Comparison of ENCODE assay signal across 8 mouse cellular contexts in genomic region chr2:114201574-114201973, GRCm38 (mm10). TPM values are rescaled to one million over a fixed set of nuclear protein-coding genes. Genes with fewer than 3 reads are reported as not detected.
DNase-seq lines count a peak whose midpoint lies in the region; ATAC-seq lines count a peak whose summit lies in the region.

No protein-coding gene starts in this region.

- no peak overlapping the region for H3K27ac ChIP-seq in kidney, embryonic 15.5 days
- H3K27ac ChIP-seq in embryonic facial prominence, embryonic 10.5 days (replicated peaks), result peak overlapping the region; percentile 96
- peak overlapping the region; percentile 81; the same call in 1 of the 2 replicates for H3K27ac ChIP-seq in hindbrain, embryonic 15.5 days (replicated peaks)
- H3K27ac ChIP-seq in midbrain, embryonic 15.5 days, result peak overlapping the region; percentile 68

- H3K36me3 ChIP-seq in kidney, embryonic 15.5 days, result peaks cover 9% of the 10 kb centered on the region
- H3K36me3 ChIP-seq in embryonic facial prominence, embryonic 10.5 days (replicated peaks), result peaks cover 8% of the 10 kb centered on the region
- peaks cover 8% of the 10 kb centered on the region for H3K36me3 ChIP-seq in hindbrain, embryonic 15.5 days
- 0 out of 2 replicates have a peak, but pooled peaks cover under 1% of the 10 kb centered on the region for H3K36me3 ChIP-seq in midbrain, embryonic 15.5 days (replicated peaks)

- peak overlapping the region; percentile 73 for H3K4me2 ChIP-seq in kidney, embryonic 15.5 days
- H3K4me2 ChIP-seq in hindbrain, embryonic 15.5 days, result peak overlapping the region; percentile 84
- peak overlapping the region; percentile 74 for H3K4me2 ChIP-seq in midbrain, embryonic 15.5 days

- no peak for ATAC-seq in kidney, embryonic 15.5 days (replicated peaks; ENCODE audit: low FRiP score)
- ATAC-seq in hindbrain, embryonic 15.5 days (ENCODE audit: low FRiP score, low read depth), result 0 out of 2 replicates have a peak, but pooled peaks have one; percentile 42
- peak; percentile 63 for ATAC-seq in midbrain, embryonic 15.5 days (replicated peaks)

- WGBS in kidney, embryonic 15.5 days, result 40% methylated on average over 4 of the region's 4 CpGs
- WGBS in embryonic facial prominence, embryonic 10.5 days, result 39% methylated on average over 4 of the region's 4 CpGs
- WGBS in hindbrain, embryonic 15.5 days, result 38% methylated on average over 4 of the region's 4 CpGs
- 32% methylated on average over 4 of the region's 4 CpGs for WGBS in midbrain, embryonic 15.5 days

- no peaks in the 10 kb centered on the region for H3K27me3 ChIP-seq in kidney, embryonic 15.5 days
- H3K27me3 ChIP-seq in embryonic facial prominence, embryonic 10.5 days (replicated peaks; ENCODE audit: low read depth, poor library complexity, severe bottlenecking), result no peaks in the 10 kb centered on the region
- no peaks in the 10 kb centered on the region for H3K27me3 ChIP-seq in hindbrain, embryonic 15.5 days
- H3K27me3 ChIP-seq in midbrain, embryonic 15.5 days (replicated peaks), result no peaks in the 10 kb centered on the region

- H3K4me3 ChIP-seq in kidney, embryonic 15.5 days (replicated peaks), result peak overlapping the region; percentile 73
- H3K4me3 ChIP-seq in embryonic facial prominence, embryonic 10.5 days, result peak overlapping the region; percentile 88
- peak overlapping the region; percentile 95 for H3K4me3 ChIP-seq in hindbrain, embryonic 15.5 days
- H3K4me3 ChIP-seq in midbrain, embryonic 15.5 days, result peak overlapping the region; percentile 61

- H3K9ac ChIP-seq in kidney, embryonic 15.5 days, result peak overlapping the region; percentile 77; the same call in 1 of the 2 replicates
- peak overlapping the region; percentile 91 for H3K9ac ChIP-seq in hindbrain, embryonic 15.5 days
- H3K9ac ChIP-seq in midbrain, embryonic 15.5 days, result peak overlapping the region; percentile 80

- H3K4me1 ChIP-seq in kidney, embryonic 15.5 days, result peaks cover 10% of the 10 kb centered on the region
- H3K4me1 ChIP-seq in embryonic facial prominence, embryonic 10.5 days, result peaks cover 13% of the 10 kb centered on the region
- H3K4me1 ChIP-seq in hindbrain, embryonic 15.5 days (replicated peaks), result peaks cover 24% of the 10 kb centered on the region
- peaks cover 20% of the 10 kb centered on the region for H3K4me1 ChIP-seq in midbrain, embryonic 15.5 days

- H3K9me3 ChIP-seq in kidney, embryonic 15.5 days (replicated peaks), result no peaks in the 10 kb centered on the region
- H3K9me3 ChIP-seq in embryonic facial prominence, embryonic 10.5 days, result no peaks in the 10 kb centered on the region
- H3K9me3 ChIP-seq in hindbrain, embryonic 15.5 days, result no peaks in the 10 kb centered on the region
- no peaks in the 10 kb centered on the region for H3K9me3 ChIP-seq in midbrain, embryonic 15.5 days

- no peak for DNase-seq in kidney, postnatal 14 days
- no peak for DNase-seq in embryonic facial prominence, embryonic 10.5 days (ENCODE audit: low spot score)
- DNase-seq in left cerebral cortex, adult 8-10 months (ENCODE audit: low spot score in 2 of 2), result no peak
- no peak for DNase-seq in frontal cortex, postnatal 10 days (ENCODE audit: low spot score in 2 of 2)
- no peak for DNase-seq in frontal cortex, postnatal 36 days (ENCODE audit: low spot score in 2 of 2)

RNA-seq across cellular contexts. Expression of gene Zfp770, which starts 0.3 kb away (rescaled TPM):
- 4.6 and 5.0 TPM in 2 replicates for polyA plus RNA-seq in kidney, embryonic 15.5 days (2015; fragmentation: Nextera tagmentation; extraction: Ambion mirVana)
- 3.6 and 3.8 TPM in 2 replicates for polyA plus RNA-seq in embryonic facial prominence, embryonic 10.5 days (2016; fragmentation: Nextera tagmentation; extraction: Ambion mirVana)
- 5.2 and 5.4 TPM in 2 replicates for polyA plus RNA-seq in hindbrain, embryonic 15.5 days (2015; fragmentation: Nextera tagmentation; extraction: Ambion mirVana)
- polyA plus RNA-seq in midbrain, embryonic 15.5 days (2015; fragmentation: Nextera tagmentation; extraction: Ambion mirVana), result 5.3 and 5.4 TPM in 2 replicates
- 10 to 100 TPM; 20.6 to 24.9 (median 21.0) TPM for total RNA-seq in left cerebral cortex, adult 8-10 months (2022)

RNA-seq across cellular contexts. Expression of gene Aqr, which starts 14.8 kb away (rescaled TPM):
- polyA plus RNA-seq in kidney, embryonic 15.5 days (2015; fragmentation: Nextera tagmentation; extraction: Ambion mirVana), result 43.8 and 46.4 TPM in 2 replicates
- polyA plus RNA-seq in embryonic facial prominence, embryonic 10.5 days (2016; fragmentation: Nextera tagmentation; extraction: Ambion mirVana), result 48.7 and 54.5 TPM in 2 replicates
- polyA plus RNA-seq in hindbrain, embryonic 15.5 days (2015; fragmentation: Nextera tagmentation; extraction: Ambion mirVana), result 35.3 and 38.3 TPM in 2 replicates
- 35.5 and 36.0 TPM in 2 replicates for polyA plus RNA-seq in midbrain, embryonic 15.5 days (2015; fragmentation: Nextera tagmentation; extraction: Ambion mirVana)
- total RNA-seq in left cerebral cortex, adult 8-10 months (2022), result 10 to 100 TPM; 30.2 to 36.4 (median 31.8) TPM
